Mouse (Mus musculus): ENCODE measurements at regions not wholly inside any gene's neighbourhood (a gene's known extent, or its start where the extent isn't known, plus 50 kb on each side); places are given as distances from the start of the nearest gene placed in this dataset.

DNA sequence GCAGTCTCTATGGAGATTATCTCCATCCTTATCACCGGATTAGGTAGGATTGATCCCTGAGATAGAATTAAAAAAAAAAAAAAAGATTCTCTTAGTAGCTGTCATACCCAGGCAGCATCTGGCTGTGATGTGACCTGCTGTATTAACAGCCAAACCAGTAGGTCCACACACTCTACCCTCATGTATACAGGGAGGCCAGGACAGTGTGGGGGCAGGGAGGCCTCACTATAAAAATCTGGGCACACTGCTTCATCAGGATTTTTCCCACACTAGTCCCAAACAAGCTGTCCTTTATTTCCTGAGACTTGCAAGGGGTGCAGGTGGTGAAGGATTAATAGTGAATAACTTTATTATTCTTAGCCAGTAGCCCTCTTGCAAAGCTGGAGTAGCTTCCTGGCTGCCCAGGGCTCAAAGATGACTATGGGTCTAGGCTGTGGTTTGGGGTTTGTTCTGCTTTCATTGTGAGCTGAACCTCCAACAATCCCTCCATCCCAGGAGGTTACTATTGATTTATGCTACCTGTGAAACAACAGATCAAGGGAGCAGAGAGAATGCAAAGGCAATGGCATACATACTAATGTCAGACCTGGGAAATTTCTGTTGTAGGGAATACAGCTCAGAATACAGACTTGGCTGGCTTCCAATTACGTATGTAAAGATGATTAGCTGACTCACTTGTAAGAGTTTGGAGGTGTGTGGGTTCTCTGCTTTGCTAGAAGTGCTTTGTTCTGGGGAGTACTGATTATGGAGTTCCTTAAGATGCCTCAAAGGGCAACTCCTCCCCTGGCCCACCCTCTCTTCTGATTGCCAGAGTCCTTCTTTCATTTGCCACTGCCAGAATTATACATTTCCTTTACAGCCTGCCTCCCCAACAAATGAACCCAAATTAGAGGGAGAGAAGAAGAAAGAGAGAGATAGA lies 407.6 kb downstream of the 4930474N05Rik start:
- TF ChIP-seq CTCF (IDR thresholded peaks at IDR 0.05; ENCODE audit: insufficient read depth, low read depth, low read length) (no peak), POLR2A (IDR thresholded peaks at IDR 0.05; ENCODE audit: insufficient read depth, low read depth, low read length) (no peak)
